Mouse (Mus musculus) hindbrain, embryonic 11.5 days (tissue): Measurements from ENCODE around the gene Cd38. TPM values are rescaled to one million over a fixed set of nuclear protein-coding genes. Genes with fewer than 3 reads are reported as not detected.
A peak's percentile ranks its signal among the peaks of the same experiment; 100 is the strongest.

Experiments used
- ATAC-seq: fragments of 200-750 bp; cut with Nextera tagmentation; 2 replicates; pipeline ENCODE4 v1.8.0; 2017; ENCODE audit warnings: mild to moderate bottlenecking, moderate TSS enrichment, moderate library complexity; ENCODE audit not compliant: low FRiP score
- DNase-seq: peaks from one replicate; pipeline ENCODE4 v3.0.0-alpha.2; 2015; ENCODE audit warnings: low spot score
- H3K27ac ChIP-seq: fragments of 300-500 bp; sonication (generic); 2 replicates; pipeline ENCODE4 v1.5.1; 2014; ENCODE audit warnings: mild to moderate bottlenecking, low read depth, low read length
- H3K27me3 ChIP-seq: fragments of 300-500 bp; sonication (generic); 2 replicates; pipeline ENCODE4 v1.6.1; 2014; ENCODE audit warnings: mild to moderate bottlenecking, low read length, moderate library complexity, mixed read lengths; ENCODE audit not compliant: control insufficient read depth, insufficient read depth
- H3K36me3 ChIP-seq: fragments of 300-500 bp; sonication (generic); 2 replicates; pipeline ENCODE4 v1.6.1; 2014; ENCODE audit warnings: mild to moderate bottlenecking, low read length, moderate library complexity, mixed read lengths; ENCODE audit not compliant: control insufficient read depth, insufficient read depth
- H3K4me1 ChIP-seq: fragments of 300-500 bp; sonication (generic); replicated peaks from 2 replicates; pipeline ENCODE4 v1.6.1; 2014; ENCODE audit warnings: low read length, mixed read lengths; ENCODE audit not compliant: control insufficient read depth, insufficient read depth
- H3K4me2 ChIP-seq: fragments of 300-500 bp; sonication (generic); replicated peaks from 2 replicates; pipeline ENCODE4 v1.6.1; 2014; ENCODE audit warnings: mild to moderate bottlenecking, low read depth, low read length
- H3K4me3 ChIP-seq: fragments of 300-500 bp; sonication (generic); 2 replicates; pipeline ENCODE4 v1.5.1; 2014; ENCODE audit warnings: low read depth, low read length
- H3K9ac ChIP-seq: fragments of 300-500 bp; sonication (generic); 2 replicates; pipeline ENCODE4 v1.6.1; 2014; ENCODE audit warnings: low read depth, low read length
- H3K9me3 ChIP-seq: fragments of 300-500 bp; sonication (generic); 2 replicates; pipeline ENCODE4 v1.6.1; 2016; ENCODE audit warnings: low read length; ENCODE audit not compliant: control insufficient read depth
- WGBS: fragments of 180-500 bp; shearing (Covaris S2); extraction: QIAGEN DNeasy Blood & Tissue Kit; methylation state at CpG from one replicate; pipeline ENCODE4 v1.1.7; 2014; 5-methylcytosine and 5-hydroxymethylcytosine counted together
- polyA plus RNA-seq: library from polyadenylated mRNA; unstranded; fragments of >200 nt; fragmentation: Nextera tagmentation; extraction: Ambion mirVana; gene quantifications from 2 replicates; pipeline ENCODE4 v1.2.1, GENCODE M21; 2014

Cd38 gene
- polyA plus RNA-seq, 1 experiment from 2014 or later: 8.9 TPM

DNA sequence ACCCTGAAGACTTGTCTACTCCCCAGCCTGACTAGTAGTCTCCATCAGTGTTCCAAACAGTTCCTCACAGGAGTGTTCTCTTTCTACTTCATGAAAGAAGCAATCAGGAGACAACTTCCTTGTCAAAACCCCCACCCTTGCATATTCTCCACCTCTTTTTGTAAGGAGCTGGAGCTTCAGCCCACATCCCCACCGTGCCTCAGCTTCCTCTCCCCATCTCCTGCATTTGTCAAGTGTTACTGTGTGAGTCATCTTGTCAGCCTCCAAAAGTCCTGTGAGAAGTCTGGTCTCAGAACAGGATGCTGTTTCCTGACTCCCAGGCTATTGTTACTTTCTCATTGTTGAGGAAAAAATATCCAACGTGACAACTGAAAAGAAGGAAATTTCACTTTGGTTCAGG is 3.0 kb upstream of the Cd38 start:
- no peak overlapping the region for H3K4me3 ChIP-seq
- H3K27ac ChIP-seq: no peak overlapping the region
- H3K9ac ChIP-seq: no peak overlapping the region
- ATAC-seq (no peak), DNase-seq (no peak)
- no peaks in the 10 kb centered on the region for H3K27me3 ChIP-seq
- 77% methylated on average over 2 of the region's 2 CpGs for WGBS
- H3K4me2 ChIP-seq: no peak overlapping the region
- H3K9me3 ChIP-seq: no peaks in the 10 kb centered on the region
- no peaks in the 10 kb centered on the region for H3K36me3 ChIP-seq
- no peaks in the 10 kb centered on the region for H3K4me1 ChIP-seq

DNA sequence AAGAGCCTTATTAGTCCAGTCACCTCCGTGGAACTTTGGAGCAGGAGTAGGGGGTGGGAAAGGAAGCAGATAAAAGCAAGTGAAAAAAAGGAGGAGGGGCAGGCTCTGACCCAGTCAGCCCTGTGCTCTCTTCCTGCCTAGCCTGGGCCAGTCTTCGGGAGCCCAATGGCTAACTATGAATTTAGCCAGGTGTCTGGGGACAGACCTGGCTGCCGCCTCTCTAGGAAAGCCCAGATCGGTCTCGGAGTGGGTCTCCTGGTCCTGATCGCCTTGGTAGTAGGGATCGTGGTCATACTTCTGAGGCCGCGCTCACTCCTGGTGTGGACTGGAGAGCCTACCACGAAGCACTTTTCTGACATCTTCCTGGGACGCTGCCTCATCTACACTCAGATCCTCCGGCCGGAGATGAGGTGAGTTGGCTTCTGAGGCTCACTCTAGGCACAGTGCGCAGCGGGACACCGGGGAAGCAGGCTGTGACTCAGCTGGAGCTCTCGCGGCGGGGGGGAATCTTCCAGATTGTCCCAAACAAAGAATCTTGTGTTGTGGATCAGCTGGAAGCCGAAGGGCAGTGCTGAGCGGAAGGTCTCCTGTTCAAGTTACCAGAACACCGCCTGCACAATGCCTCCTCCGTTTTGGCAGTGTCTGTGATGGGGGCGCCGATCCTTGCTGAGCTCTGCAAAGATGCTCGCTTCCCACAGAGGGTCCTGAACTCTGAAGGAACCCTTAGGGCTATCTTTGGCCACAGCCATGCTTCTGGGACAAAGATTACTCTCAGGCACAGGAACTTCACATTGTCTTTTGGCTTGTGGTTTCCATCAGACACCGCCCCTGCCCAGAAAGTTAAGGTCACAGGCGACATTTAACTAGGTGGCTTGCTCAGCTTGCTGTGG is 603 bp downstream of the Cd38 start:
- Histone ChIP-seq H3K27ac (no peak overlapping the region), H3K27me3 (no peaks in the 10 kb centered on the region), H3K36me3 (no peaks in the 10 kb centered on the region), H3K4me1 (no peaks in the 10 kb centered on the region), H3K4me2 (peak overlapping the region; percentile 54), H3K9me3 (no peaks in the 10 kb centered on the region), H3K4me3 (peak overlapping the region; percentile 24), H3K9ac (peak overlapping the region; percentile 47)
- WGBS: 4% methylated on average over 28 of the region's 28 CpGs
- DNase-seq (peak; percentile 58), ATAC-seq (peak; percentile 60; the same call in 1 of the 2 replicates)

DNA sequence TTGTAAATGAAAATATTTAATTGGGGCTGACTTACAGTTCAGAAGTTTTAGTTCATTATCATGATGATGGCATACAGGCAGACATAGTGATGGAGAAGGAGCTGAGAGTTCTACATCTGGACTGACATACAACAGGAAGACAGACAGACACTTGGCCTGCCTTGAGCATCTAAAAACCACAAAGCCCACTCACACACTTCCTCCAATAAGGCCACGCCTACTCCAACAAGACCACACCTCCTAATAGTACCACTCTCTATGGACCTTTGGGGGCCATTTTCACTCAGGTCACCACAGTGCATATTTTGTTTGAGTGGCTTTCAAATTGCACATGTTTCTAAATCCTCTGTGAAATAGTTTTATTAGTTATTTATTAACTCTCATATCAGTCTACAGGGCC is 3.5 kb downstream of the Cd38 start:
- Histone ChIP-seq H3K4me1 (no peaks in the 10 kb centered on the region), H3K4me2 (no peak overlapping the region), H3K9ac (no peak overlapping the region), H3K27ac (no peak overlapping the region), H3K4me3 (no peak overlapping the region), H3K36me3 (no peaks in the 10 kb centered on the region), H3K27me3 (no peaks in the 10 kb centered on the region), H3K9me3 (no peaks in the 10 kb centered on the region)
- DNase-seq: no peak
- WGBS: 52% methylated on average over 1 of the region's 1 CpGs
- ATAC-seq: no peak

DNA sequence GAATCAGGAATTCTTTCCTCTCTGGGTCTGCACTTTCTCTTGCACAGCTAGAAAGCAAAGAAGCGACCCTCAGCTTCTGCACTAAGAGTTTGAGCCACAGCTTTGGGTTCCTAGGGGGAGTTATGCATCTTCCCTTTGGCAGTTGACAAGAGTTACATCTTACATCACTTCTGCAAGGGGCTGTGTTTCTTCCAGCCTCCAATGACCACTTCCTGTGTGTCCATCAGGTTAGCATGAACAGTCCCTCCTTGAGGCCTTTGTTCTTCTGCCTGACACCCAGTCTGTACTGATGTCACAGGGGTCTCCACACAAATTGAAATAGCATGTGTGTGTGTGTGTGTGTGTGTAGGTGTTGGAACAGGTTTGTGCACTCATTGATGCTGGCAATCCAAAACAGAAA is 4.3 kb downstream of the Cd38 start:
- ATAC-seq: no peak
- Histone ChIP-seq H3K9ac (no peak overlapping the region), H3K4me1 (no peaks in the 10 kb centered on the region), H3K9me3 (no peaks in the 10 kb centered on the region), H3K27ac (no peak overlapping the region), H3K4me2 (no peak overlapping the region), H3K36me3 (no peaks in the 10 kb centered on the region), H3K27me3 (no peaks in the 10 kb centered on the region), H3K4me3 (no peak overlapping the region)
- 72% methylated on average over 1 of the region's 1 CpGs for WGBS
- no peak for DNase-seq

DNA sequence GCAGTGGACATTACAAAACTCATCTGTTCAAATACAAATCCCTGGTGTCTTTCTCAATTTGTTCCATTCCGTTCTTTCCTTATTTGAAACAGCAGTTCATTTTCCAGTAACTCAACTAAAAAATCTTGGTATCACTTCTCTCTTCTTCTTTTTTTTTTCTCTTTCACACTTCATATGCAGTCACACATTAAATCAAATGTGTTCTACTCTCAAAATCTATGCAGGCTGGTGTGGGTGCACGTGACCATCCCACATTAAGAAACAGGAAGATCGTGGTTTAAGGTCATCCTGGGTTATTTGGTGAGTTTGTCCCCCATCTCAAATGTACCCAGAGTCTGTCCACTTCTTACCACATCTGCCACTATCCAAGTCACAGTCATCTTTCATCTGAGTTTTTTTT is 13.7 kb downstream of the Cd38 start:
- Histone ChIP-seq H3K36me3 (no peaks in the 10 kb centered on the region), H3K4me2 (no peak overlapping the region), H3K9ac (no peak overlapping the region), H3K4me1 (no peaks in the 10 kb centered on the region), H3K4me3 (no peak overlapping the region), H3K9me3 (no peaks in the 10 kb centered on the region), H3K27me3 (no peaks in the 10 kb centered on the region), H3K27ac (no peak overlapping the region)
- ATAC-seq (no peak), DNase-seq (no peak)
- WGBS: 90% methylated on average over 3 of the region's 3 CpGs

DNA sequence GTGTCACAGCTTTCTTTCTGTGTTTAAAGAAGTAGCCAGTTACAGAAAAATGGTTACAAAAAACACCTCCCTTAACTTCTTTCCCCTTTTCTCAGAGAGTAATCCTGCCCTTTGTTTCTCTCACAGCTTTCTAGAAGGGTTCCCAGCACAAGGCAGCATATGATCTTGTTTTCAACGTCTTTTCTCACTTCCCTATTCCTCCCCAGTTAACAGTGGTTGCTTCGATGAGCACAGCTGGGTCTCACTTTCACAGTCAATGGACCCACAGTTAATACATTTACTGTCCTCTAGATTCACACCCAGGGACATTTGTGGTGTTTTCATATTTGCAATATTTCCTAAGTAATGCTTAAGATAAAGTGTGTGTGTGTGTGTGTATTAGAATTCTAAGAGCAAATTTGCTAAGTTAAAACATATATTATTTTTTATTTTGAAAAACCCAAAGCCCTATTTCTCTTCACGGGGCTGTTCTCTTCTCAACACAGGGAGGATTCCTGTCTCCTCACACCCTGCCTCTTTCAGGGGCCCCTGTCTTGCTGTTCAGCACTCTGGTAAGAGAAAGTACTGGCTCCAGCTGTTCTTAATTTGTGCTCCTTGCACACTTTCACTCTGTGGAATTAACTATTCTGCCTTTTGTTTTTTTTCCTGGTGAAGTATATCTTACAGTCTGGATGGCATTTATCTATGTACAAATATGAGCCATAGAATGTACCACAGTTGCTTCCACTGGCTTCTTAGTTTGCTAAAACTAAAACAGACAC is 16.9 kb downstream of the Cd38 start:
- Histone ChIP-seq H3K4me1 (no peaks in the 10 kb centered on the region), H3K4me3 (no peak overlapping the region), H3K4me2 (no peak overlapping the region), H3K9ac (no peak overlapping the region), H3K9me3 (no peaks in the 10 kb centered on the region), H3K36me3 (no peaks in the 10 kb centered on the region), H3K27me3 (no peaks in the 10 kb centered on the region), H3K27ac (no peak overlapping the region)
- DNase-seq (no peak), ATAC-seq (no peak)
- 23% methylated on average over 3 of the region's 3 CpGs for WGBS

DNA sequence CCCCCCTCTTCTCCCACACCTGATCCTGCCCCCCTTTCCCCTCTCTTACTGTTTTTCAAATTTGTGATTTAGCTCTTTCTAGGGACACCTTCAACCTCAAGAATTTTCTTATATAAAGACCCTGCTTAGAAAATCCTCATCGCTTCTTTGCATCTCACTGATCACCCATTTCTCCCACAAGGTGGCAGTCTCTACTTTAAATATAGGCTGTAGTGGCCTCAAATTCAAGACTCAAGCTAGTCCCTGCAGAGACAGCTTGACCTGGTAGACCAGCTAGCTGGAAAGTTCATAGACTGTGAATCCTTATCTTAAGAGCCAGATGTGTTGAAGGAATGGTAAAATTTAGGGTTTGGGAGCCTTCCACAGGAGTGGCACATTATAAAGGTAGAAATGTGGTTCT is 24.0 kb downstream of the Cd38 start:
- Histone ChIP-seq H3K9me3 (no peaks in the 10 kb centered on the region), H3K9ac (no peak overlapping the region), H3K36me3 (no peaks in the 10 kb centered on the region), H3K27me3 (no peaks in the 10 kb centered on the region), H3K27ac (no peak overlapping the region), H3K4me2 (no peak overlapping the region), H3K4me1 (no peaks in the 10 kb centered on the region), H3K4me3 (no peak overlapping the region)
- ATAC-seq (no peak), DNase-seq (peak; percentile 52)
- 9% methylated on average over 1 of the region's 1 CpGs for WGBS

DNA sequence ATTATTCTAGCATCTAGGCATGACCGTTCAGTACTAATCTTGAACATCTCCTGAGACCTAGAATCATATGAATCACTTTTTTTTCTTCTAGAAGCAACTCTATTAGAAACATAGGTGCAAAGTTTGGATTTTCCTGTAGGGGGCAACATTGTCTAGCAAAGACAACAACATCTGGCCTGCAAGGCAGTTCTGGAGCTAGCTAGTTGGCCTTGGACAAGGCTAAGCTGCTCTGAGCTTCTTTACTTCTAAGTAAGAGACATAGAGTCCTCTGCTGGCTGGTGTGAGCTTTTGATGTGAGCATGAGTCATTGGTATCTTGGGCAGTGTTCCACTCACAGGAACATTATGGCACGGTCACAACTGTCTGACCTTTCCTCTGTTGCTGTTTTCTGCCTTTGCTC is 25.8 kb downstream of the Cd38 start:
- H3K9ac ChIP-seq: no peak overlapping the region
- H3K4me2 ChIP-seq: no peak overlapping the region
- no peak overlapping the region for H3K4me3 ChIP-seq
- peak; percentile 49 for DNase-seq
- WGBS: 78% methylated on average over 2 of the region's 2 CpGs
- H3K9me3 ChIP-seq: no peaks in the 10 kb centered on the region
- H3K27ac ChIP-seq: no peak overlapping the region
- no peaks in the 10 kb centered on the region for H3K27me3 ChIP-seq
- no peaks in the 10 kb centered on the region for H3K4me1 ChIP-seq
- no peaks in the 10 kb centered on the region for H3K36me3 ChIP-seq
- no peak for ATAC-seq

DNA sequence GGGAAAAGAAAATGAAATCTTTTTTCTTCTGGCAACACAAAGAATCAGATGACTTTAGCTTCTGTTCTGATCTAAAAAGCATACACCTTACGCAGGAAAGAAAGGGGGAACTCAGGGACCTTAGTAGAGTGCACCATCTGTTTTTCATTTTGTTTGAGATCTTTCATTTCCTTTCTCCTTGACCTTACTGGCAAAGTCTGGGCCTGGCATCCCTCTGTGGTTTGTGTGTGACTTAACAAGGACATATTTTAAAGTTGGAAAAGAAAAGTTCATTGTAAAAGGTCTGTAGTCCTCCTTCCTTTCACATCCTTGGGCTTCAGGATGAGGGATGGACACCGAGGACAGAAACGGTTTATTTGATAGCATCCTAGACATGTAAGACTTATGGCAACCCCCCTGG is 27.6 kb downstream of the Cd38 start:
- no peak for DNase-seq
- ATAC-seq: no peak
- H3K9ac ChIP-seq: no peak overlapping the region
- H3K4me2 ChIP-seq: no peak overlapping the region
- WGBS: 74% methylated on average over 3 of the region's 3 CpGs
- H3K9me3 ChIP-seq: no peaks in the 10 kb centered on the region
- H3K36me3 ChIP-seq: no peaks in the 10 kb centered on the region
- H3K27me3 ChIP-seq: no peaks in the 10 kb centered on the region
- H3K27ac ChIP-seq: no peak overlapping the region
- no peak overlapping the region for H3K4me3 ChIP-seq
- no peaks in the 10 kb centered on the region for H3K4me1 ChIP-seq
